Mouse (Mus musculus) thymus, postnatal 4 days (tissue): ENCODE results near the gene Ndufa4l2.

ENCODE experiments used
- DNase-seq: peaks from one replicate; pipeline ENCODE4 v3.0.0; 2021

Ndufa4l2 gene

DNA sequence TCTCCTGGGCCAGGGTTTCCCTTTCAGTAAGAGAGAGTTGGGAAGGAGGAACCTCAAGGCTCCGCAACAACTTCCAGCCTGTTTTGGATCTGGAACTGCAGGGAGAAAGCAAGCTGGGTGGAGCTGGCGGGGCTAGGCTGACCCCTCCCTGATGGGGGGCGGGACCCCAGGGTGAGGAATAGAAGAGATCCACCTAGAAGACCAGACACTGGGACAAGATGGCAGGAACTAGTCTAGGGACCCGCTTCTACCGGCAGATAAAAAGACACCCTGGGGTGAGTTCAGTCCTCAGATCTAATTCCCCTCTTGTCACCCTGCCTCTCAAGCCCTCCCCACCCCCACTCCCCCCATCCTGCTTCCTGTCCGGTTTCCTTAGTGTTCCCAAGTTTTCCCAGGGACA, at the start of gene Ndufa4l2:
Gene Ndufa4l2 (plus strand): TSS at position 204 of the 400 bp plus-strand sequence.
- DNase-seq = no peak

DNA sequence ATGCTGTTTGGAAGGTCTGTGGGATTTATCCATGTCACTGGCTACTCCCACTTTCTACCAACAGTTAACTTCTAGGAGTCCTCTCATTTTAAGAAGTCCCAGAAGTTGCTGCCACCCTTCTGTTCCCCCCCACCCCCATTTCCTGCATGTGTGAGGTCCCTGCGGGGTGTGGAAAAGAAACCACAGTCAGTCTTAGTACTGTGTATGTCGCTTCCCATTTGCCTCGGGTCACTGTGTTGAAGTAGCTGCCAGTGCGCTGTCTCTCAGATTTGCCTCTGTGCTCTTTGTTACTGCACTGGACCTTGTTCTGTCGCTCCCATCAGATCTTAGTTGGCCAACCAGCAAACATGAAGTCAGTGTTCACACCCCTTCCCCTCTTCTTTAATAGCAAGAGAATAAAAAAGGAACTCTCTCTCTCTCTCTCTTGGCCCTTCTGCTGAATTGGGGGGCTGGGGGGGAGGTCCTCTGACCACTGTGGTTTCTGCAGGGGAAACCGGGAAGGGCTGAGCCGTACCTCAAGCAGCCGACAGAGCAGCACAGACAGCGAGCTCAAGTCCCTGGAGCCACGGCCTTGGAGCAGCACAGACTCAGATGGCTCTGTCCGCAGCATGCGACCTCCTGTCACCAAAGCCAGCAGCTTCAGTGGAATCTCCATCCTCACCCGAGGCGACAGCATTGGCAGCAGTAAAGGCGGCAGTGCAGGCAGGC, 43.3 kb upstream of the Ndufa4l2 start:
- DNase-seq = peak; percentile 55

DNA sequence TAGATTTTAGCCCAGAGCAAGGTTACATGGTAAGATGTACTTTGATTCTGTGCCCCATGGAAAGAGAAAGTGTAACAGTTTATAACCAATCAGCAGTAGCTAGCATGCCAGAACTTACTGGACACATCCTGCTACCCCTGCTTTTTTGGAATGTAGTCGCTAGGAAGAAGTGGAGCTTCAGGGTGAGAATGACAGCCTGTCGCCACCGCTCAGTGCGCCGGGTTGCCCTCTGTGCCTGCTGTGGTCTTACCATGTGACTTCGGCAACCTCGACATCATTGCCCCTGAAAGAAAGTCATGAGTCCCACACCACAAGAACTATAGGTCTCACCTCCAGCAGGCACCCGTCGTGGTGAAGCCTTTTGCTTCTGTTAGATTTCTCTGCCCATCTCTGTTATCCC, 42.0 kb upstream of the Ndufa4l2 start:
- DNase-seq = no peak

DNA sequence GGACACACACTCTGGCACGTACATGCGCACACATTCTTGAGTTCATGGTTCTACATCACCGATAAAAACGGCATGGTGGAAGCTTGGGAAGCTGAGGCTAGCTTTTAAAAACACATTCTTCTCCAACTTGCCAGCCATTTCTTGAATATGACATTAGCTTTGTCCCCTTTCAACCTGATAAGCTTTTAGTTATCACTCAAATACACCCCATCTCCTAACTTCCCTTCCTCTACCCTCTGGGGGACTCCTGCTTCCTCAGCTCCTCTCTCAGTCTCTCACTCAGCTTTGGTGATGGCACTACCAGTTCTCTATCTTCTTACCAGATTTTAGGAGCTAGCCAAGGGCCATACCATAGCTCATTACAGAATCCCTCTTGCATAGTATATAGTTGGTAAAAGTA, 39.6 kb upstream of the Ndufa4l2 start:
- DNase-seq = no peak

DNA sequence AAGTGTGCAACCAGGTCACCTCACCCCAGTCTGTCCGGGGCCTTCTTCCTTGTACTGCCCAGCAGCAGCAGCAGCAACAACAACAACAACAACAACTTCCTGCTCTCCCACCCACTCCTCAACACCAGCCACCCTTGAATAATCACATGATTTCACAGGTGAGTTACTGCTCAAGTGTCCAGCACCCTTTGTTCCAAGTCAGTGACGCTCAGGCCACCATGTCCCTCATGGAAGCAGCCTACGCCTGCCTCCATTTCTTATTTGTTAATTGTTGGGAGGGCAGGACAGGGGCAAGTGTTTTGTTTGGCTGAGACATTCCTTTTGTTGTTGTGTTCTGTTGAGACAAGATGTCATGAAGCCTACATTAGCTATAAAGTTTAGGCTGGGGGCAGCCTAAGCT, 38.2 kb upstream of the Ndufa4l2 start:
- DNase-seq = no peak

DNA sequence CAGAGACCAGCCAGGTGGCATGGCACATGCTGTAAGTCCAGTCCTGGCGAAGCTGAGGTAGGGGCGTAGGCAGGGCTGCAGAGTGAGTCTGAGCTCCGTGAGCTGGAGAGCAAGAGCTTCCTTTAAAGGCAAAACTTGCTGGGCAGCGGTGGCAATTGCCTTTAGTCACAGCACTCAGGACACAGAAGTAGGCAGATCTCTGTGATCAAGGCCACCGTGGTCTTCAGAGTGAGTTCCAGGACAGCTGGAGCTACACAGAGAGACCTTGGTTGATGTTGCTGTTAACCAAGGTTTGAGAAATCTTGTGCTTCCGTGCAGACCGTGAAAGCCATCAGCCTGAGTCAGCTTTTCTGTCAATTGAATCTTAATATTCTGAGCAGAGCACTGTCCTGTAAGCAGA, 37.5 kb upstream of the Ndufa4l2 start:
- DNase-seq = no peak

DNA sequence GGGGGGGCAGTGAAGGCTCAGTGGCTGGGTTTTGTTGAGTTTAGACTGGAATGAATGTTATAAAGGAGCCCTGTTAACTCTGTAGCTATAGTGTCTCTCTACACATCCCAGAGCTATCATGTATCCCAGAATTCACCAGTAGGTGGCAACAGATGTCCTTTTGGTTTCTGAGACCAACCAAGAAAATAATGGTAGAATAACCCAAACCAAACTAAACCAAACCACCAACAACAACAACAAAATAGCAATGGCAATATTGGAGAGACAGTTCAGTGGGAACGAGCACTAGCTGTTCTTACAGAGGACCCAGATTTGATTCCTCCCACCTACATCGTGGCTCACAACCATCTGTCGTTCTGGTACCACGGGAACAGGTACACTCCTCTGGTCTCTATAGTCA, 35.6 kb upstream of the Ndufa4l2 start:
- peak; percentile 24 for DNase-seq

DNA sequence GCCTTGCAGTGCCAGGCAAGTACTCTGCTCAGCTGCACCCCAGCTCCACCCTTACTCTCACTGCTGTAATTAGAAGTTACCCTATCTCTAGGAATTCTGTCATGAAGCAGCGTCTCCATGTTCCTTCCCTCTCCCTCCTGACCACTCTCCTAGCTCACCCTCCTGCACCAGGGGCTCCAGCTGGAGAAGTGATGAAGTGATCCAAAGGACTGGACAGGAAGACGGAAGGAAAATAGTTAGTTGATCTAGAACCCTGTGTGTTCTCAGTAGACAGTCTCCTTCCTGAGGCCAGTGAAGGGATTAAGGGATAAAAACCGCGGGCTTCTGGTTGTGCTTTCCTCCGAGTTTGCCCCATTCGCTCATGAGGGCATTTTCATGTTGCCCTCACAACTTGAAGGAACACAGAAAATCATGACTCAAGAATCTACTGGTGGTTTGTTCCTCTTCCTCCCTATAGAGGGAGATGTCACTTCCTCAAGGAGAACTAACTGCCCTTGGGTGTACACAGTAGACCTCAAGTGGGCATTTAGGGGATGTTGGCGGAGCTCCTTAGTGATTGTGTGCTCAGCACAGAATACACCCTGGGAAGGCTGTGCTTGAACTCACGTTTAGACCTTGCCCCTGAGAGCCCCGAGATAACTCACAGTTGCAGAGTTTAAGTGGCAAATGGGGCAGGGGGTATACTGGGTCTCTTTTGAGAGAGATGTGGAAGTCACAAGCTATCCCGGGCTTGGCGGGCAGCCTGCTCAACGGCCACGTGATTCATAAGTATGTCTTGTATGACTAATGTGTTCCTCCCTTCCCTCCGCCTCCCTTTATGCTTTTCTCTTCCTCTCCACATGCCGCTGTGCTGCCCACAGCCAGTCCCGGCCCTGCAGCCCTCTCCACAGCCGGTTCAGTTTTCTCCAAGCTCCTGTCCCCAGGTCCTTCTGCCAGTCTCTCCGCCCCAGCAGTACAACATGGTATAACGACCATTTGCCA, 33.6 kb upstream of the Ndufa4l2 start:
- no peak for DNase-seq

DNA sequence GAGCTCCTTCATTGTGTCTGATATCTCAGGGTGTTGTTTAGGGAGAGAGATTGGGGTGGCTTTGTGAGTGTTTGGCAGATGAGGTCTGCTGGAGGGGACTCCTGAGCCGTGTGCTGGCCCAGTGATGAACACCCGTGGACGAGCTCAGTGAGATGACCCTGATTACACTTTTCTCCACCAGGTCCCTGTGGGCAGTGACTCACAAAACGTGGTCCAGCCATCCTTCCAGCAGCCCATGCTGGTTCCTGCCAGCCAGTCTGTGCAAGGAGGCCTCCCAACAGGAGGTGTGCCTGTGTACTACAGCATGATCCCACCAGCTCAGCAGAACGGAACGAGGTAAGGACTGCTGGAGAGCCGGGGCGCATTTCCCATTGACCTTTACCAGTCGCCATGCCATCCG, 29.5 kb upstream of the Ndufa4l2 start:
- DNase-seq = no peak

DNA sequence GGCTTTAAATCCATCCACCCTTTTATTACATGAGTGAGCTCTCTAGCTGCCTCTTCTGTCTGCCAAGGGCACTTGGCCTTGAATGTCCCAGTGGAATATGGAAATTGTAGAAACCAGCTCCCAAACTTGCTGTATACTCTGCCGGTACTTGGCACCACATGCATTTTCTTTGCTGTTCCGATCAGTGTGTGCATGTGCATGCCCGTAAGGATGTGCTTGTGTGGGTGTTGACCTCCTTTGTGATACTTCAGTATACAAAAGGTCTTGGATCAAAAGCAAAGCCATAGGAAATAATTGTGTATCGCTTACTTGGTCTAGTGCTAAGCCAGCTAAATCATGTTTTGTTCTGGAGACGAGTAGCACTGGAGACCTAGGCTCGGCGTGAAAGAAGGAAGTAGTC, 25.9 kb upstream of the Ndufa4l2 start:
- no peak for DNase-seq

DNA sequence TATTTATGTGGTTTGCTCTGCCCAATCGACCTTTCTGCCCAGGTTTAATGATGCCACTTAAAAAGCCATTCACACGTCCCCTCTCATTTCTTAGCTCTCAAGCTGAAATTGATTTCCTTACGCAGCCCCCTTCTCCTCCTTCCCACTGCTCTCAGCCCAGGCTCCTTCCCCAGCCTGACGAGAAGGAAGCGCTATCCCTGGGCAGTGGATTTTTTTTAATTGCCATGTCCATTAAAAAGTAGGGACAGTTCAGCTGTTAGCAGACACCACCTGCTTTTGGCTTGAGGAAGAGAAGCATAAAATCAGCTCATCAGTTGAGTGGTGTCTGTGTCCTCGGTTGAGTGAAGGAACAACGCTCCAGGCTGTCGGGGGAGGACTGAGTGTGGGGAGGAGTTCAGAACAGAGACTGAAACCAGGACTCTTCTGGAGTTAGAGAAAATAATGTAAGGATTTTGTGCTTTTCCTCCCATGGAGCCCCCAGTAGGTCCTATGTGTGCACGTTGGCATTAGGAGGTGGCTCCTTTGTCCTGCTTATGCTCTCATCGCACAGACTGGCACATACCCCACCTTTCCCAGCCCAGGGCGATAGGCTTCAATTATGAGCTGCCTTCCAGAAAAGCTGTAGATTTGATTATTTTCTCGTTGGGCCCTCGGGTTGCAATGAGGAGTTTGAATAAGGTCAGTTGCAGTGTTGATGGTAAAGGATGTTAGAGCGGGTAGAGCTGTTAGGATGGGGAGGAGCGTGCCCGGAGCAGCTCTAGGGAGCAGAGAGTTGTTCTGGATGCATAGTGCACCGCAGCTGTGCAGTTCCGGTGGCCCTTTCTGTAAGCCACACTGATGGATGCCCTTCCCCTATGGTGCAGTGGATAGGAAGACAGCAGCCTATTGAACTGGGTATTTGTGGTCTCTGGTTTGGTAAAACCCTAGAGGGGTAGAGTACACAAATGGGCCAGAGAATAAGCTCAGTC, 24.3 kb upstream of the Ndufa4l2 start:
- DNase-seq = no peak

DNA sequence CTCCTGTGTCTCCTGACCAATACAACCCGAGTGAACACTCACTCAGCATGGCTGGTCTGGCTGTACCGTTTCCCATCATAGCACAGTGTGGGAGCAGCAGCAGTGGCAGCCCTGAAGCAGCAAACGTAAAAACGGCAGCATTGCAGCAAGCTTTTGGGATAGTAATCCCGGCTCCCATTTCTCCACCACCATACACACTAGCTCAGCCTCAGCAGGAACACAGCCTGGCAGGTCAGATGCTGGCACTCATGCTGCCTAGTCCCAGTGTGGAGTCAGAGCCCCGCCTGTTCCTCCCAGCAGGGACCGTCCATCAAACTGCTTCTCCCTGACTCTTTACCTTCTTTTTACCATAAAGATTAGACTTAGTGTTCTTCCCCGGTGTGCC, 23.6 kb upstream of the Ndufa4l2 start:
- DNase-seq = no peak

DNA sequence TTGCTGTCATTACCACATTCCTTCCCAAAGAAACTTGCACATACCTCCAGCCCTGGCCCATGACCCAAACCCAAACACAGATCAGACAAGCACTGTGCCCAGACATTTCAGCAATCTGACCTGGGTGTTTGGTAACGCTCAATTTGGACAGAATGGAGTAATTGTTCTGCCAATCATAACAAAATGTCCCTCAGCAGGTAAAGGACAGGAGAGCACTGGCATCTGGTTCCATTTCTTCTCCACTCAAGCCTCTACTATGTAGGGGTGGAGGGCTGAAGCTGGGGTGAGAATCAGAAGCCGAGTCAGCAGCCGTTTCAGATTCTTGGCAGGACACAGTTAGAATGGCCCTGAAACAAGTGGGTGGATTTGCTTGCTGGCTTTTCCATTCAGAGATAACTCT, 22.6 kb upstream of the Ndufa4l2 start:
- DNase-seq = no peak

DNA sequence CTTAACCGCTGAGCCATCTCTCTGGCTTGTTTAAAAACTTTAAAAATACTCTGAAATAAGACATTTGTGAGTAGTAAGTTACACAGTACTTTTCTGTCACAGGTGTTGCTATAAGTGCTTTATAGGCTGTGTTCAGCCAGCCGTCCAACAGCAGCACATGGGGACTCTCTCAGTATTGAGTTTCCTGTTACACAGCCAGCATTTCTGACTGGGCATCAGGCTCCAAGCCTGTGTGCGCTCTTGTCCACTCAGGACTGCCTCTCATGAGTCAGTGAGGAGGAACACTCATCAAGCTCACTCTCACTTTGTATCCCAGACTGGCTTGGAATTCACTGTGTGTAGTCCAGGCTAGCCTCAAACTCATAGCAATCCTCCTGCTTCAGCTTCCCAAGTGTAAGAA, 18.6 kb upstream of the Ndufa4l2 start:
- no peak for DNase-seq

DNA sequence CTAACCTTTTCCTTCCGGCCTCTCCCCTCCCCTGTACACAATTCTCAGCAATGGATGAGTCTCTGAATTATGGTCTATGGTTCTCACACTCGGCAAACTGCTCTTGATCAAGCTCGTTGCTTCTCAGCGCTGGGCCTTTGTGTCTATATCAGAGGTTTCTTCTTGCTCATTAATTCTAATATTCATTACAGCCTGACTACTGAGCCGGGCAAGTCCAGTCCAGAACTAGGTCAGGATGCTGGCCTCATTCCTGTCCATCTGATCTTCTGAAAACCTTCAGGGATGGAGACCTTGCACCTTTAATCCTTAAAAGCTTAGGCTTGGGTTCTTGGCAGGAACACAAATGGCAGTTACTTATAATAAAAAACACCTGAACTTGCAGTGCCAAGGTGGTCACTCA, 15.3 kb upstream of the Ndufa4l2 start:
- DNase-seq = no peak

DNA sequence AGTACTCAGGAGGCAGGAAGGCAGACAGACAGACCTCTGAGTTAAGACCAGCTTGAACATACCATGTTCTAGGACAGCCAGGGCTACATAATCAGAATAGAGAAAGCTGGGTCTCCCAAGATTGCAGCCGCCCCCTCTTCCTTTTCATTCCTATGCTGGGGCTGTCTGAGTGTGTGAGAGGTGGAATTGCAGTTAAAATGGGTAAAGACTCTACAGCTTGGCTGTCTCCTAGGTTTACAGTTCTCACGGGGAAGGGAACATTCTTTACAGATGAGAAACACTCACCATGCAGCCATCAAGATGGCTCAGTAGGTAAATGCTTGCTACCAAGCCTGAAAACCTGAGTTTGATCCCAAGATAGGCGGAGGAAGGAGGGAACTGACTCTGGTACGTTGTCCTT, 14.7 kb upstream of the Ndufa4l2 start:
- DNase-seq = no peak

DNA sequence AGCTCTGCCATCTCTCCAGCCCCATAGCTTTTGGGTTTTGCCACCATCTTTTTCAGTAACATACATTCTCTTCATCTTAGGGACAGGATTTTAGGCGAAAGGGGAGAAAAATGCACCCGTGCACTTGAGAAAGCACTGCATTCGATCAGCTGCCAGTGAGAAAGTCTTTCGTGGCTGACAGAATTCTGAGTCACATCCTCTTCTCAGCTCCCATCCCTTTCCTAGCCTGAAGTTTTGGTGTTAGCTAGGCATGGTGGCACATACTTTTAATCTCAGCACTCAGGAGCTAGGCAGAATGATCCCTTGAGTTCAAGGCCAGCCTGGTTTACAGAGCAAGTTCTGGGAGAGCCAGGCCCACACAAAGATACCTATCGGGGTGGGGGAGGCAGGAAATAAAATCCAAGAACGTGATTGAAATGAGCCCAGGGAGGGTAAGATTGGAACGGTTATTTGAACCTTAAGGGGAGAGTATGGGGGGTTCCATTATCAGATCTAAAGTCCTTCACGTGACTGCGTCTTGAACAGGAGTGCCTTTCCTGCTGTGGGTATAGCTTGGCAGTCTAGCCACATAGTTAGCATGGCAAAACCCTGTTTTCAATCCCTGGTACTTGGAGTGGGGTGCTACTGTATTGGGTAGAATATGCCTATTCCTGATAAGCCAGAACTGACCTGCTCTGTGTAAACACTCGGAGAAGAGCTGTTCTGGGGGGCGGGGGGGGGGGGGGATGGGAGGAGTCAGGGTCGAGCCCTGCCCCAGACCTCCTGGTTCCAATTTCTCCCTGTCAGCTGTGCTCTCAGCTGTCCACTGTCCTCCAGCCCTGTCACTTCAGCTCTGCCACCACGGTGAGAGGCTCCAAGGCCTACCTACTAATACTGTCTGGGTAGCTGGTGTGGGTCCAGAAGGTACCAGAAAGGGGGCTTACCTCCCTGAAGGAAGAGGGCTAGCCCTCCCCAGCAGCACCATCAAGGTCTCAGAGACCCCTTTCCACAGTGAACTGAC, 13.6 kb upstream of the Ndufa4l2 start, which contains the start of gene Stac3:
Gene Stac3 (plus strand): TSS at position 793 of the 1,000 bp plus-strand sequence.
- no peak for DNase-seq

DNA sequence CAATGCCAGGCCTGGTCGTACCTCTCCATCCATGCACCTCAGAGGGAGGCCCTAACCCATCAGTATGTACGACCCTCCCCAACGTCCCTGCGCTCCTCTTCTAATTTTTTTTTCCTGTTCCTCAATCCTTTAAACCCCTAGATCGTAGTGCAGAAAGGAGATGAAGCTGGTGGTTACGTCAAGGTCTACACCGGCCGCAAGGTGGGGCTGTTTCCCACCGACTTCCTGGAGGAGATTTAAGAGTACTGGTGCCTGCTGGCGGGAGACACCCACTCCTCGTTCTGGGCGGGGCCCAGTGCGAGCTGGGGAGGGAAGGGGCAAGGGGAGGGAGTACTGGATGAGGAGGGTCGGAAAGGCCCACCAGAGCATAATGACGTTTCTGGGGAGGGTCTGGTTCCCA, 6.5 kb upstream of the Ndufa4l2 start:
- peak; percentile 95 for DNase-seq

DNA sequence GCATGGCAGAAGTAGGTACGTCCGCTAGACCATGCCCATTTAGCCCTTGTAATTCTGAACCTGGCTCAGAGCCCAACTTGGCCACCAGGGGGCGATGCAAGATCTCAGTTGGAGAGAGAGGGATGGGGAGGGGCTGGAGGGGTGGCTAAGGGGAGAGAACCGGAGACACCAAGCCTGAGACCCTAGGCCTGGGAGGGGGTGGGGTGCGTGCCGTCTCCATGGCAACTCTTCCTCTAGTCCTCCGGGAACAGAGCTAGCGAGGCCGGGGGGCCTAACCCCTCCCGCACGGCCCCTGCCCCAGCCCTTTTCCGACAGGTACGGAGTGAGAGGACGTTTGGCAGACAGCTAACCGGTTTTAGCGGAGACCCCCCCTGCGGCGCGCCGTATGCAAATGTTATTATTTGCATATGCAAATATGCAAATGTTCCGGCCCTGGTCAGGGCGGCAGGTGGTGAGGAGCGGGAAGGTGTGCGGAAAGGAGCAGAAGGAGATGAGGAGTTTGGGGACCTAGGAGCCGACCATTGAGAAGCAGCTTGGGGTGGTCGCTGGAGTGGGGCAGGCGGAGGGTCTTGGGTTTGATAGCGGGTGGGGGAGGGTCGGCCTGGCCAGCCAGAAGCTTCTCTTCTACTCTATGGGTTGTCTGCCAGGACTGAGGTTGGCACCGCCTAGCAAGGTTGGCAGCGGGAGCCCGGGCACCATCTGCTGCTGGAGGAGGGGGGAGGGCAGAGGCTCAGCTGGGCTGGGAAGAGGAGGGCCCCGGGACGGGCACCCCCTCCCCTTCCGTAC, 5.5 kb upstream of the Ndufa4l2 start:
- DNase-seq = peak; percentile 96

DNA sequence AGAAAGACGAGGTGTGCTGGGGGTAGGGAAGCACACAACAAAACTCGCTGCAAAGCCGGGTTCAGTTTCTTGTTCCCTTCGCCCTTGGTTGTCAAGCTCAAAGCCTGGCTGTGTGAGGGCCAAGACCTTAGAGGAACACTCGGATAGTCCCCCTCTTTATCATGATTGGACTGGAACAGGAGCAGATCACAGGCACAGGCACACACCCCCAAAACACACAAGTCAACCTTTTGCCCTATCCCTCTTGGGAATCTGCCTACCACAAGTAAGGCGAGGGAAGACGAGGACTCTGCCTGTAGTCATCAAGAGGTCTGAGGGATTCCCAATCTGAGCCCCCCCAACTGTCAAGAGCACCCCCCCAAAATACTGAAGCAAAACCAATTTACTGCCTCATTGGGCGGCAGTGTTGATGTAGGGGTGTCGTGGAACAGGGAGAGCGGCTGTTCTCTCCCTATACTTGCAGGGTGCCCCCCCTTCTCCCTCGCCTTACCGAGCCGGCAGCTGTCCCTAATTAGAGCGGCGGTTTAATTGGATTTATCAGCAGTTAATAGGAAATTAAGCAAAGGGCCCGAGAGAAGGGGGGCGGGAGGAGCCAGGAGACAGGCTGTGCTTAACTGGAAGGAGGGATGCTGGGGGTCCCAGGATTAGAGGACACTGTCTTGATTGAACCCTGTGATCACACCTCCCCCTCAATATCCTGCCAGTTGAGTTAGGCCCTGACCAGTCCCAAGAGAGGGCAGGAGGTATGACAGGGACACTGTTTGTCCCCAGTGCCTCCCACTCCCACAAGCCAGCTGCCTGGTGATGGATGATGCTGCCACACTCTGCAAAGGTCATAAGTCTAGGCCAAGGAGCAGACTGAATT, 4.7 kb upstream of the Ndufa4l2 start:
- peak; percentile 8 for DNase-seq
